Mouse (Mus musculus) hindbrain, embryonic 12.5 days (tissue): ENCODE measurements around the gene Anp32b. TPM values are rescaled to one million over a fixed set of nuclear protein-coding genes. Genes with fewer than 3 reads are reported as not detected.
A peak's percentile ranks its signal among the peaks of the same experiment; 100 is the strongest.

Experiments used
- ATAC-seq: fragments of 200-750 bp; cut with Nextera tagmentation; 2 replicates; pipeline ENCODE4 v1.8.0; 2017; ENCODE audit warnings: moderate TSS enrichment; ENCODE audit not compliant: low FRiP score
- H3K27ac ChIP-seq: fragments of 300-500 bp; sonication (generic); 2 replicates; pipeline ENCODE4 v1.5.1; 2016; ENCODE audit warnings: mild to moderate bottlenecking
- H3K27me3 ChIP-seq: fragments of 300-500 bp; sonication (generic); 2 replicates; pipeline ENCODE4 v1.6.1; 2016; ENCODE audit warnings: mild to moderate bottlenecking
- H3K36me3 ChIP-seq: fragments of 300-500 bp; sonication (generic); 2 replicates; pipeline ENCODE4 v1.6.1; 2016; ENCODE audit warnings: mild to moderate bottlenecking
- H3K4me1 ChIP-seq: fragments of 300-500 bp; sonication (generic); 2 replicates; pipeline ENCODE4 v1.6.1; 2016
- H3K4me2 ChIP-seq: fragments of 300-500 bp; sonication (generic); replicated peaks from 2 replicates; pipeline ENCODE4 v1.6.1; 2016; ENCODE audit warnings: mild to moderate bottlenecking
- H3K4me3 ChIP-seq: fragments of 300-500 bp; sonication (generic); 2 replicates; pipeline ENCODE4 v1.5.1; 2016; ENCODE audit warnings: mild to moderate bottlenecking
- H3K9ac ChIP-seq: fragments of 300-500 bp; sonication (generic); 2 replicates; pipeline ENCODE4 v1.6.1; 2016; ENCODE audit warnings: mild to moderate bottlenecking, moderate library complexity
- H3K9me3 ChIP-seq: fragments of 300-500 bp; sonication (generic); replicated peaks from 2 replicates; pipeline ENCODE4 v1.6.1; 2016; ENCODE audit warnings: mild to moderate bottlenecking
- WGBS: fragments of 180-500 bp; shearing (Covaris S2); methylation state at CpG from one replicate; pipeline ENCODE4 v1.1.7; 2016; 5-methylcytosine and 5-hydroxymethylcytosine counted together
- polyA plus RNA-seq: library from polyadenylated mRNA; unstranded; fragments of >200 nt; fragmentation: Nextera tagmentation; extraction: Ambion mirVana; gene quantifications from 2 replicates; pipeline ENCODE4 v1.2.1, GENCODE M21; 2016

The Anp32b gene
- polyA plus RNA-seq, 1 experiment from 2014 or later = 207 TPM

DNA sequence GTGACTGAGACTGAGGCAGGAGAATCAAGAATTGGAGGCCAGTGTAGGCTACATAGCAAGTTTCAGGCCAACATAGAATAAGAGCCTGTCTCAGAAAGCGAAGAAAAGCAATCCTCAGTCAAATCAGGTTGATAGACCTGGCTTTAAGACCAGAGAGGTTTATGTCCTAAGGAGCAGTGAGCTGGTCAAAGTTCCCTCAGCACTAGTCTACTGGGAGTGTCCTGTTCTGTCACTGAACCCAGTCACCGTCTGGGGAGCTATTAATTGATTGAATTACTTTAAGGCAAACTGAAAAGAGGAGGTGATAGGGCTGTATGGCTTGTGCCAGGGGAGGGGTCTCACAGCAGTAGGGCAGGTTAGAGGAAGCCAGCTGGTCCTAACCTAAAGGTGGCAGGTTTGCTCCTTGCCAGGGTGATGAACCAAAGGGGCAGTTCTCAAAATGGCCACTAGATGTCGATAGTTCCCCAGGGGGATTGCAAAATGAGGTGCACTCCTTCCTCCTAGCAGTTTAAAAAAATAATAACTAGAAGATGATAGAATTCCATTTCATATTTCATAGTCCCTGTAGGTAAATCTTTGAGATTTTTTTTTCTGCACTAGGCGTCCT is 46.7 kb downstream of the Anp32b start:
- Histone ChIP-seq H3K4me3 (no peak overlapping the region), H3K4me1 (no peaks in the 10 kb centered on the region), H3K4me2 (no peak overlapping the region), H3K9ac (no peak overlapping the region), H3K27me3 (peaks cover 15% of the 10 kb centered on the region), H3K27ac (no peak overlapping the region), H3K36me3 (peaks cover 55% of the 10 kb centered on the region), H3K9me3 (no peaks in the 10 kb centered on the region)
- ATAC-seq = no peak
- WGBS = 50% methylated on average over 4 of the region's 4 CpGs

- Histone ChIP-seq H3K27me3 (peaks cover 15% of the 10 kb centered on the region), H3K9me3 (no peaks in the 10 kb centered on the region), H3K27ac (no peak overlapping the region), H3K4me2 (no peak overlapping the region), H3K9ac (no peak overlapping the region), H3K36me3 (peaks cover 52% of the 10 kb centered on the region), H3K4me1 (peaks cover 4% of the 10 kb centered on the region; the same call in 1 of the 2 replicates), H3K4me3 (no peak overlapping the region)
- ATAC-seq = no peak
- 44% methylated on average over 3 of the region's 3 CpGs for WGBS
Observed at GRCm38 (mm10) chr4:46498511-46498910, 47.8 kb downstream of the Anp32b start.

GRCm38 (mm10) chr4:46498976-46499375 is 48.3 kb downstream of the Anp32b start:
- no peak overlapping the region for H3K4me2 ChIP-seq
- H3K4me3 ChIP-seq = no peak overlapping the region
- no peak overlapping the region for H3K9ac ChIP-seq
- H3K27me3 ChIP-seq = peaks cover 15% of the 10 kb centered on the region
- WGBS = 18% methylated on average over 4 of the region's 4 CpGs
- no peak overlapping the region for H3K27ac ChIP-seq
- no peak for ATAC-seq
- no peaks in the 10 kb centered on the region for H3K9me3 ChIP-seq
- peaks cover 50% of the 10 kb centered on the region for H3K36me3 ChIP-seq
- peaks cover 4% of the 10 kb centered on the region; the same call in 1 of the 2 replicates for H3K4me1 ChIP-seq

- no peak overlapping the region for H3K4me3 ChIP-seq
- H3K9ac ChIP-seq = no peak overlapping the region
- peaks cover 32% of the 10 kb centered on the region for H3K36me3 ChIP-seq
- H3K4me1 ChIP-seq = peaks cover 11% of the 10 kb centered on the region; the same call in 1 of the 2 replicates
- H3K27me3 ChIP-seq = peaks cover 33% of the 10 kb centered on the region
- ATAC-seq = no peak
- no peaks in the 10 kb centered on the region for H3K9me3 ChIP-seq
- no peak overlapping the region for H3K4me2 ChIP-seq
- WGBS = 61% methylated on average over 16 of the region's 16 CpGs
- H3K27ac ChIP-seq = no peak overlapping the region
Observed at GRCm38 (mm10) chr4:46502606-46503502, 52.2 kb downstream of the Anp32b start.

GRCm38 (mm10) chr4:46503881-46504280 is 53.2 kb downstream of the Anp32b start:
- Histone ChIP-seq H3K4me3 (no peak overlapping the region), H3K9me3 (no peaks in the 10 kb centered on the region), H3K4me2 (no peak overlapping the region), H3K9ac (no peak overlapping the region), H3K36me3 (peaks cover 32% of the 10 kb centered on the region), H3K4me1 (peaks cover 11% of the 10 kb centered on the region; the same call in 1 of the 2 replicates), H3K27me3 (peaks cover 33% of the 10 kb centered on the region), H3K27ac (no peak overlapping the region)
- no peak for ATAC-seq
- WGBS = 72% methylated on average over 3 of the region's 3 CpGs

GRCm38 (mm10) chr4:46505361-46506057 is 54.8 kb downstream of the Anp32b start:
- Histone ChIP-seq H3K36me3 (peaks cover 25% of the 10 kb centered on the region), H3K4me2 (no peak overlapping the region), H3K9me3 (no peaks in the 10 kb centered on the region), H3K27ac (no peak overlapping the region), H3K27me3 (peaks cover 28% of the 10 kb centered on the region), H3K9ac (no peak overlapping the region), H3K4me1 (peaks cover 11% of the 10 kb centered on the region; the same call in 1 of the 2 replicates), H3K4me3 (no peak overlapping the region)
- 62% methylated on average over 8 of the region's 8 CpGs for WGBS
- no peak for ATAC-seq

- peak overlapping the region; percentile 85 for H3K4me2 ChIP-seq
- peaks cover 18% of the 10 kb centered on the region for H3K27me3 ChIP-seq
- H3K36me3 ChIP-seq = peaks cover 13% of the 10 kb centered on the region
- peak; percentile 96 for ATAC-seq
- H3K4me1 ChIP-seq = peaks cover 11% of the 10 kb centered on the region; the same call in 1 of the 2 replicates
- peak overlapping the region; percentile 70 for H3K9ac ChIP-seq
- peak overlapping the region; percentile 67 for H3K4me3 ChIP-seq
- WGBS = under 1% methylated on average over 94 of the region's 94 CpGs
- H3K9me3 ChIP-seq = no peaks in the 10 kb centered on the region
- peak overlapping the region; percentile 66; the same call in 1 of the 2 replicates for H3K27ac ChIP-seq
Observed at GRCm38 (mm10) chr4:46506801-46507610, 56.3 kb downstream of the Anp32b start.

- ATAC-seq = peak; percentile 43; the same call in 1 of the 2 replicates
- Histone ChIP-seq H3K27me3 (peaks cover 18% of the 10 kb centered on the region), H3K4me1 (peaks cover 6% of the 10 kb centered on the region; the same call in 1 of the 2 replicates), H3K9ac (no peak overlapping the region), H3K36me3 (peaks cover 5% of the 10 kb centered on the region; the same call in 1 of the 2 replicates), H3K4me2 (peak overlapping the region; percentile 85), H3K4me3 (peak overlapping the region; percentile 67; the same call in 1 of the 2 replicates), H3K27ac (no peak overlapping the region), H3K9me3 (no peaks in the 10 kb centered on the region)
- 11% methylated on average over 16 of the region's 16 CpGs for WGBS
Observed at GRCm38 (mm10) chr4:46507736-46508460, 57.2 kb downstream of the Anp32b start.

DNA sequence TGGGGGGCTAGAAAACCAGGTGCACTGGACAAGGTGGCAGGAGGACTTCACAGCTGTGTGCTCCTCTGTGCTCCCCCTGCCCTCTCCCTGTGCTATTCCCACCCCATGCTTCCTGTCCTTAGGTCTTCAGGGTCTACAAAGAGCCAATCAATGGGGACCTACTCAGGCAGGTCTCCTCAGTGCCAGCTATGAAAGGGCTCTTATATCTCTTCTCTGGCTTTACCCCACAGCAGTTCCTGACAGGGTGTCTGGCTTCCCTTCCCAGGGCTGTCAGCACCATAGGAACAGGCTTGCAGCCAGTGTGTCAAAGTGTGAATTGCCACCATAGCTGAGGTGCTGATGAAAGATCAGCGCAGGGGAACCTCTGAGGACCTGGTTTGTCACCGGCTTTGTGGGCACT is 69.8 kb downstream of the Anp32b start:
- Histone ChIP-seq H3K9ac (no peak overlapping the region), H3K27me3 (0 out of 2 replicates have a peak, but pooled peaks cover 5% of the 10 kb centered on the region), H3K9me3 (no peaks in the 10 kb centered on the region), H3K36me3 (no peaks in the 10 kb centered on the region), H3K4me2 (no peak overlapping the region), H3K4me3 (no peak overlapping the region), H3K4me1 (no peaks in the 10 kb centered on the region), H3K27ac (no peak overlapping the region)
- WGBS = 82% methylated on average over 2 of the region's 2 CpGs
- no peak for ATAC-seq

DNA sequence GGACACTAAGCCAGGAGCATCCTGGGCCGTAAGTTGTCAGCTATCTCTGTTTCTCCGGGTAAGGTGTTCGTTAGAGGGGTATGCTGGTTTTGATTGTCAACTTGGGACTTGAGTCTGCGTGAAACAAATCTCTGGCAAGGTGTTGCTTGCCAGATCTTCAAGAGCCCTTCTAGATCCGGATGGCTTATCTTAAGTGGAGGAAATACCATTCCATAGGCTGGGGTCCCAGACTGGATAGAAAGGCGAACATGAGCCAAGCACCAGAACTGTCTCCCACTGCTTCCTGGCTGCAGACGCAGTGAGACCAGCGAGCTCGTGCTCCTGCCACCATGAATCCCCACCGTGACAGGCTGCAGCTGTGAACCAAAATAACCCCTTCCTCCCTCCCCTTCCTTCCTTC is 70.8 kb downstream of the Anp32b start:
- 89% methylated on average over 10 of the region's 10 CpGs for WGBS

More for the DNA sequence above, 70.8 kb downstream of the Anp32b start:
- no peaks in the 10 kb centered on the region for H3K9me3 ChIP-seq
- H3K27ac ChIP-seq = no peak overlapping the region
- H3K9ac ChIP-seq = no peak overlapping the region
- H3K4me3 ChIP-seq = no peak overlapping the region
- ATAC-seq = no peak
- no peaks in the 10 kb centered on the region for H3K4me1 ChIP-seq
- H3K36me3 ChIP-seq = no peaks in the 10 kb centered on the region
- 0 out of 2 replicates have a peak, but pooled peaks cover 8% of the 10 kb centered on the region for H3K27me3 ChIP-seq
- H3K4me2 ChIP-seq = no peak overlapping the region
